Mouse (Mus musculus) embryonic facial prominence, embryonic 13.5 days (tissue): Measurements from ENCODE around the gene Ccdc65. TPM values are rescaled to one million over a fixed set of nuclear protein-coding genes. Genes with fewer than 3 reads are reported as not detected.

ENCODE experiments used
- ATAC-seq: fragments of 200-750 bp; cut with Nextera tagmentation; 2 replicates; pipeline ENCODE4 v1.8.0; 2017; ENCODE audit warnings: low read depth; ENCODE audit not compliant: insufficient number of reproducible peaks, insufficient read depth, low FRiP score, low TSS enrichment
- H3K27ac ChIP-seq: fragments of 300-500 bp; sonication (generic); 2 replicates; pipeline ENCODE4 v1.5.1; 2015; ENCODE audit warnings: moderate library complexity, mild to moderate bottlenecking, inconsistent platforms
- H3K27me3 ChIP-seq: fragments of 300-500 bp; sonication (generic); 2 replicates; pipeline ENCODE4 v1.6.1; 2015; ENCODE audit warnings: mild to moderate bottlenecking, inconsistent platforms
- H3K36me3 ChIP-seq: fragments of 300-500 bp; sonication (generic); 2 replicates; pipeline ENCODE4 v1.6.1; 2015; ENCODE audit warnings: mild to moderate bottlenecking, inconsistent platforms
- H3K4me1 ChIP-seq: fragments of 300-500 bp; sonication (generic); 2 replicates; pipeline ENCODE4 v1.6.1; 2015; ENCODE audit warnings: inconsistent platforms
- H3K4me2 ChIP-seq: fragments of 300-500 bp; sonication (generic); 2 replicates; pipeline ENCODE4 v1.6.1; 2015; ENCODE audit warnings: moderate library complexity, mild to moderate bottlenecking, inconsistent platforms
- H3K4me3 ChIP-seq: fragments of 300-500 bp; sonication (generic); 2 replicates; pipeline ENCODE4 v1.5.1; 2015; ENCODE audit warnings: mild to moderate bottlenecking, inconsistent platforms
- H3K9ac ChIP-seq: fragments of 300-500 bp; sonication (generic); 2 replicates; pipeline ENCODE4 v1.6.1; 2015; ENCODE audit warnings: mild to moderate bottlenecking, inconsistent platforms
- H3K9me3 ChIP-seq: fragments of 300-500 bp; sonication (generic); 2 replicates; pipeline ENCODE4 v1.6.1; 2016; ENCODE audit warnings: inconsistent platforms
- WGBS: fragments of 180-500 bp; shearing (Covaris S2); methylation state at CpG from one replicate; pipeline ENCODE4 v1.1.7; 2015; ENCODE audit warnings: mixed read lengths; 5-methylcytosine and 5-hydroxymethylcytosine counted together
- polyA plus RNA-seq: library from polyadenylated mRNA; unstranded; fragments of >200 nt; fragmentation: Nextera tagmentation; extraction: Ambion mirVana; gene quantifications from 2 replicates; pipeline ENCODE4 v1.2.1, GENCODE M21; 2015

The Ccdc65 gene
- polyA plus RNA-seq, 1 experiment from 2014 or later = 1.3 TPM

GRCm38 (mm10) chr15:98676940-98677728 is 30.9 kb upstream of the Ccdc65 start, which contains the start of gene Rnd1:
Rnd1 (minus strand) TSS chr15:98677461.
- no peaks in the 10 kb centered on the region for H3K36me3 ChIP-seq
- ATAC-seq = peak; percentile 86

GRCm38 (mm10) chr15:98677977-98678376 is 30.0 kb upstream of the Ccdc65 start:
- Histone ChIP-seq H3K36me3 (no peaks in the 10 kb centered on the region), H3K27ac (no peak overlapping the region), H3K27me3 (peaks cover 59% of the 10 kb centered on the region), H3K4me2 (no peak overlapping the region; the same call in 1 of the 2 replicates), H3K4me1 (peaks cover 22% of the 10 kb centered on the region), H3K9me3 (no peaks in the 10 kb centered on the region), H3K9ac (no peak overlapping the region), H3K4me3 (no peak overlapping the region)
- 68% methylated on average over 7 of the region's 7 CpGs for WGBS
- no peak for ATAC-seq

More at GRCm38 (mm10) chr15:98676940-98677728, 30.9 kb upstream of the Ccdc65 start, which contains the start of gene Rnd1:
- H3K9ac ChIP-seq = 0 out of 2 replicates have a peak within 1 kb of the TSS, but pooled peaks have one; percentile 40
- H3K27me3 ChIP-seq = peaks cover 62% of the 10 kb centered on the region
- peak within 1 kb of the TSS; percentile 80 for H3K4me2 ChIP-seq
- WGBS = under 1% methylated on average over 37 of the region's 37 CpGs
- H3K4me3 ChIP-seq = peak within 1 kb of the TSS; percentile 42
- H3K4me1 ChIP-seq = peaks cover 22% of the 10 kb centered on the region
- no peak within 1 kb of the TSS for H3K27ac ChIP-seq
- H3K9me3 ChIP-seq = no peaks in the 10 kb centered on the region

GRCm38 (mm10) chr15:98680660-98681059 is 27.3 kb upstream of the Ccdc65 start:
- H3K27ac ChIP-seq = no peak overlapping the region
- peaks cover 35% of the 10 kb centered on the region for H3K27me3 ChIP-seq

GRCm38 (mm10) chr15:98681633-98682032 is 26.4 kb upstream of the Ccdc65 start:
- Histone ChIP-seq H3K27me3 (peaks cover 25% of the 10 kb centered on the region), H3K36me3 (no peaks in the 10 kb centered on the region), H3K27ac (no peak overlapping the region), H3K4me2 (no peak overlapping the region), H3K9me3 (no peaks in the 10 kb centered on the region), H3K9ac (no peak overlapping the region), H3K4me3 (no peak overlapping the region), H3K4me1 (peaks cover 7% of the 10 kb centered on the region)
- no peak for ATAC-seq
- 78% methylated on average over 7 of the region's 7 CpGs for WGBS

More at GRCm38 (mm10) chr15:98680660-98681059, 27.3 kb upstream of the Ccdc65 start:
- ATAC-seq = no peak
- Histone ChIP-seq H3K4me3 (no peak overlapping the region), H3K9ac (no peak overlapping the region), H3K36me3 (no peaks in the 10 kb centered on the region), H3K4me1 (peaks cover 16% of the 10 kb centered on the region), H3K9me3 (no peaks in the 10 kb centered on the region), H3K4me2 (no peak overlapping the region)
- WGBS = 90% methylated on average over 8 of the region's 8 CpGs

- Histone ChIP-seq H3K9me3 (no peaks in the 10 kb centered on the region), H3K27ac (no peak overlapping the region), H3K27me3 (peaks cover 10% of the 10 kb centered on the region), H3K4me2 (no peak overlapping the region), H3K9ac (no peak overlapping the region), H3K36me3 (no peaks in the 10 kb centered on the region), H3K4me1 (no peaks in the 10 kb centered on the region), H3K4me3 (no peak overlapping the region)
- 63% methylated on average over 10 of the region's 10 CpGs for WGBS
- no peak for ATAC-seq
Measured at GRCm38 (mm10) chr15:98683177-98683576, 24.8 kb upstream of the Ccdc65 start.

GRCm38 (mm10) chr15:98683746-98684145 is 24.3 kb upstream of the Ccdc65 start:
- no peaks in the 10 kb centered on the region for H3K4me1 ChIP-seq
- no peak overlapping the region for H3K27ac ChIP-seq
- no peak overlapping the region for H3K4me2 ChIP-seq
- no peak overlapping the region for H3K9ac ChIP-seq
- no peak for ATAC-seq
- WGBS = 79% methylated on average over 1 of the region's 1 CpGs
- peaks cover 4% of the 10 kb centered on the region for H3K27me3 ChIP-seq
- no peak overlapping the region for H3K4me3 ChIP-seq
- H3K36me3 ChIP-seq = no peaks in the 10 kb centered on the region
- H3K9me3 ChIP-seq = no peaks in the 10 kb centered on the region

GRCm38 (mm10) chr15:98685926-98686325 is 22.1 kb upstream of the Ccdc65 start:
- Histone ChIP-seq H3K27ac (no peak overlapping the region), H3K4me3 (no peak overlapping the region), H3K4me1 (no peaks in the 10 kb centered on the region), H3K9ac (no peak overlapping the region), H3K27me3 (no peaks in the 10 kb centered on the region; the same call in 1 of the 2 replicates), H3K36me3 (no peaks in the 10 kb centered on the region), H3K4me2 (no peak overlapping the region), H3K9me3 (no peaks in the 10 kb centered on the region)
- 68% methylated on average over 3 of the region's 3 CpGs for WGBS
- ATAC-seq = no peak

GRCm38 (mm10) chr15:98689682-98690081 is 18.3 kb upstream of the Ccdc65 start:
- no peak overlapping the region for H3K4me2 ChIP-seq
- no peak overlapping the region for H3K4me3 ChIP-seq
- H3K4me1 ChIP-seq = peaks cover 12% of the 10 kb centered on the region
- no peaks in the 10 kb centered on the region for H3K36me3 ChIP-seq
- H3K27ac ChIP-seq = no peak overlapping the region
- no peak for ATAC-seq
- H3K9ac ChIP-seq = no peak overlapping the region
- 81% methylated on average over 2 of the region's 2 CpGs for WGBS
- no peaks in the 10 kb centered on the region for H3K27me3 ChIP-seq
- H3K9me3 ChIP-seq = no peaks in the 10 kb centered on the region

GRCm38 (mm10) chr15:98691486-98692147 is 16.4 kb upstream of the Ccdc65 start:
- no peaks in the 10 kb centered on the region for H3K9me3 ChIP-seq
- no peak overlapping the region for H3K9ac ChIP-seq
- no peak for ATAC-seq
- no peak overlapping the region for H3K4me2 ChIP-seq
- no peak overlapping the region for H3K27ac ChIP-seq
- H3K4me1 ChIP-seq = peaks cover 12% of the 10 kb centered on the region
- no peaks in the 10 kb centered on the region for H3K27me3 ChIP-seq
- 18% methylated on average over 7 of the region's 7 CpGs for WGBS
- no peaks in the 10 kb centered on the region for H3K36me3 ChIP-seq
- no peak overlapping the region for H3K4me3 ChIP-seq

GRCm38 (mm10) chr15:98692171-98692715 is 15.8 kb upstream of the Ccdc65 start:
- WGBS = 44% methylated on average over 11 of the region's 11 CpGs
- no peaks in the 10 kb centered on the region for H3K36me3 ChIP-seq
- H3K9ac ChIP-seq = no peak overlapping the region
- no peaks in the 10 kb centered on the region for H3K27me3 ChIP-seq
- no peak overlapping the region for H3K4me3 ChIP-seq
- peak overlapping the region; percentile 51 for H3K27ac ChIP-seq
- H3K4me1 ChIP-seq = peaks cover 12% of the 10 kb centered on the region
- ATAC-seq = no peak
- H3K9me3 ChIP-seq = no peaks in the 10 kb centered on the region
- H3K4me2 ChIP-seq = no peak overlapping the region

- Histone ChIP-seq H3K36me3 (no peaks in the 10 kb centered on the region), H3K4me3 (no peak overlapping the region), H3K9ac (no peak overlapping the region), H3K27me3 (peaks cover 22% of the 10 kb centered on the region), H3K4me2 (no peak overlapping the region), H3K4me1 (peaks cover 20% of the 10 kb centered on the region), H3K27ac (no peak overlapping the region), H3K9me3 (no peaks in the 10 kb centered on the region)
- no peak for ATAC-seq
- 57% methylated on average over 9 of the region's 9 CpGs for WGBS
Measured at GRCm38 (mm10) chr15:98695726-98696125, 12.3 kb upstream of the Ccdc65 start.
